Mouse (Mus musculus): Measurements from ENCODE around the gene Psma6.

Gene Psma6

DNA sequence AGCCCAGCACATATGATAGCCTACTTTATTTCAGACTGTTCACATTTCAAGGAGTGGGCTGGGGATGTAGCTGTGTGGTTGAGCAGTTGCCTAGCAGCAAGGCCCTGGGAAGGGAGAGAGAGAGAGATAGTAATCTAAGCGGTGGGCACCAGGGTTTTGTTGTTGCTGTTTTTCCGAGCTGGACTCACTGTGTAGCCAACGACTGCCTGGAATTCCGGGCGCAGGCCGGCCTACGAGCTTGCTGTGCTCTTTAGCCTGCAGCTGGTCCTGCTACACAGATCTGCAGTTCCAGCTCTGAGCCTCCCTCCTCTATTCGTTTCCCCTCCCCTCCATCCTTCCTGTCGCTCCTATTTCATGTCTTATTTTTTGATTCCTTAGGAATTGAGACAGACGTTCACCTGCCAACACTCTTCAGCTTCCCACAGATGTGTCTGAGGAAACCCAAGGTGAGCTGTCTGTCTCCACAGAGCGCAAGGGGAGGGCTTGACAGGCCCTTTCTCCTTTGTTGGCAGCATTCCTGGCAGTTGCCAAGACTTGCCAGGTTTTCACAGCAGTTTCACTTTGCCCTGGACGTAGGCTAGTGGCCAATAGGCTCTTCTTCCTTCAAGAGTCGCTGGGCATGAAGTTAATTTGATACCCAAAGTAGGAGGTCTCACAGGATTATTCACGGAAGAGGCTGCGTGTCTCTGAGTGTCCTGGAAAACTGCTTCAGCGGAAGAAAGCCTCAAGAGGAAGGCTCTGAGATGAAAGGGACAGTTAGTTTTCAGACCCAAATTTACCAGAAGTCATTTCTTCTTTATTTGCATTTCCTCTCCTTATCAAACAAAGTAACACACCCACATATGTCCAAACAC is 80.2 kb downstream of the Psma6 start:
- in situ Hi-C loops (cut with MseI, MboI) = no loop called here

DNA sequence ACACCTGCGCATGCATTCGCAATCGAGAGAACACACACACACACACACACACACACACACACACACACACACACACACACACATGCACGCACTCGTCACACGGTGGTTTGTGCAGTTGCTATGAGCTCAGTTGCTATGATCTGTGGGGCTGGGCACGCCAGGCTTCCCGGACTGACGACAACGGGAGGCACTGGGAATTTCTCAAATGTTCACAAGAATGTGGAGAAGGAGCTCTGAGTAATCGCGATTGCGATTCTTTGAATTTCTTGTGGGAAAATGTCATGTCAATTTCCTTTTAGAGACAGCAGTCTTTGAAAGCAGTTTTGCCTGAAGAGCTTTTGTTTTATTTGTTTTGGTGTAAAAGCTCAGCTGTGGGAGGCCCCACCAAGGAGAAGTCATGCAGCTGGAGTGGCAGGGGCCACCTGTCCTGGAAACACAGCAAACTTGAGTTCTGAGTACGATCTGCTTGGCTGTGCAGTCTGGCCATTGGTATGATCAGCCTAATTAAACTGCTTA is 80.9 kb downstream of the Psma6 start:
- in situ Hi-C loops (cut with MseI, MboI) = no loop called here

DNA sequence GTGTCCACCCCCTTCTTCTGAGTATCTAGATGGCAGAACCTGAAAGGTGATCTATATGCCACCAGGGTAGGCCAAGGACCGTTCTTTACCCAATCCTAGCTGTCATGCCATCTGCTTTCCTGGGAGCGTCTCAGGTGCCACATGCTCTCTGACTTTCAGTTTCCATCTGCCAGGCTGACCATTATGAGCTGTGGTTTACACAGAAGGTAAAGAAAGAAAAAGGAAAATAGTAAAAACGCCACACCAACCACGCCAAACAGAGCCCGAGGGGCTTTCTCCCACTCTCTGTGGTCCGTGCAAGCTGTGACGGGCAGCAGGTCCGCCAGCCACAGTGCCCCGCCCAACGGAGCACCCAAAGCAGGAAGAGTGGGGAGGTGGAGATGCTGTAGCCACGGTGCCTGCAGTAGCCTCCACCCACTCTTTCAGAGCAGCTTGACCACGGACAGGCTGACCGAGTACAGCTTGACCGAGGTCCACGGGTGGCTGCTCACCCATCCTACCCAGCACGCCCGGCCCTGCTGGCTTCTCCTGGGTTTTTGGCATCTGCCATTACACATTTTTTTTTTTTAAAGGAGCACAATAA is 81.5 kb downstream of the Psma6 start:
- in situ Hi-C loops (cut with MseI, MboI) = no loop called here

DNA sequence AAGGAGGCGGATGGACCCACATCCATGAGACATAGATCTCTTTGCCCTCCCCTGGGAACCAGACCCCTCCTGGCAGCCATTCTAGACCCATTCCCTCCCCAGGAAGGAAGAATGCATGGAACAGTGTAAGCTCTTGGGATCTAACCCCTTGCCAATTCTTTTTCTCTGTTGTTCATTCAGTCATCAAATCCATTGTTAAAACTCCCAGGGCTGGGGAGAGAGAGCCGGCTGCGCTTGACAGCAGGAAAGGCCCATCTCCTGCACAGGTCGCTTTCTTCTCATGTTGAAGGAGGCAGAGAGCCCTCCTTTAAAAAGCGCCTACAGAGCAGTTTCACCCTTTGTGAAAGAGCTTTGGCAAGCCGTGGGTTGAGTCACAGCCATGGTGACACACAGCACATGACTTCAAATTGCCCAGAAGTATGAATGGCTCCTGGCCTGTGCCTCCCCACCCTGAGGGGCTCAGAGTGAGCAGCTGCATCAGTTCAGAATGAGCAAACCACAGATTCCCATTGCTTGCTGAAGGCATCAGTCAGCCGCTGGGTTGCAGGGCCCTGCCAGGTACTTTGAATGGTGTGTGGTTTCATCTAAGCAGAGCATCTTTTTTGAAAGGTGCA is 82.2 kb downstream of the Psma6 start:
- in situ Hi-C loops (cut with MseI, MboI) = no loop called here

DNA sequence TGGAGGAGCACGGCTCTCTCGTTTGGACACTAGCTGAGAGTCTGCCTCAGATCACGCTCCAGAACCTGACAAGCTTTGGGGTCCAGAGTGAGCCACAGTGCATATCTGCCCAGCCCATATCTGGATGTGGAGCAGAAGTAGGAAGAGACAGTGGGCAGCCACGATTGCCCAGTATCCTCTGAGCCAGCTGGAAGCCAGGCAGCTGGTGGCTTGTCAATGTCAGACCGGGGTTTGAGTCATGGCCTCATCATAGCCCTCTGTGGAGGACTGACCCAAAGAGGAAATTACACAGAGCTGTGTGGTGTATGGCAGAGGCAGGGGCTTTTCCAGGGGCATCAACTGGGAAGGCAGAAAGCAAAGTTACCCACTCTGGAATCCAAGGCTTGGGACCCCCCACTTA is 82.8 kb downstream of the Psma6 start:
- in situ Hi-C loops (cut with MseI, MboI) = no loop called here

DNA sequence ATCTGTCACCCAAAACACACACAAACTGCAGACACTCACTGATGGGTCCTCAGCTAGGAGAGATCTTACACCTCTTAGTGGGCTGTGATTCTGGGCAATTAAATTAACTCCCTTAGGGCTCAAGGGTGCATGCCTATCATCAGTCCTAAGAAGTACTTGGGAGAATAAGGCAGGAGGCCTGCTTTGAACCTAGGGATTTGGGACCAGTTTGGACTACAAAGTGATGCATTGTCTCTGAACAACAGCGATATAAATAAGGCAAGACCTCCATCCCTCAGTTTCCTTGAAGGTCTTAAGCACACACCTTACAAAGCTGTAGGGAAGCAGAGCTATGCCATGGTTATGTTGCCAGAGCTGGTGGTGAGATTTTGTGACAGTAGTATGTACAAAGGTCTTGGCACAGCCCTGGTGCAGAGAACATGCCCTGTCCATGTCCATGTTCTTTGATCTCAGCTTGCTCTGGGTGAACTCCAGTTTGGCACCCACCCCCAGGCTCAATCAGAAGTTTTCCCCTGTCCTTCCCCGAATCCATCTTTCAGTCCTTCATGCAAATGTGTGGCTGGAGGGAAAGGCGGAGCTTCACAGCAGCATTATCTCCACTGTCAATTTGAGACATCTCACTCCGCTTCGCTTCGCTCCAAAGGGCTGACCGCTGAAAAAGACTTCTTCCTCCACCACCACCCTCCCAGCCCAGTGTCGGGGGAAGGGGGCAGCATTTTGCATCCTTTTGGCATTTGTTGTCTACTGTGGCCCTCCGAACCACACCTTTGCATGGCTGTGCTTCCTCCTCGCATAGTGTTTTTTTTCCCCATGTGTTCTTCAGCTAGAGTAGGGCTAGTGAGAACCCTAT is 83.5 kb downstream of the Psma6 start:
- in situ Hi-C loops (cut with MseI, MboI) = no loop called here
